9 mouse cellular contexts compared by ENCODE assay signal in the genomic region with DNA sequence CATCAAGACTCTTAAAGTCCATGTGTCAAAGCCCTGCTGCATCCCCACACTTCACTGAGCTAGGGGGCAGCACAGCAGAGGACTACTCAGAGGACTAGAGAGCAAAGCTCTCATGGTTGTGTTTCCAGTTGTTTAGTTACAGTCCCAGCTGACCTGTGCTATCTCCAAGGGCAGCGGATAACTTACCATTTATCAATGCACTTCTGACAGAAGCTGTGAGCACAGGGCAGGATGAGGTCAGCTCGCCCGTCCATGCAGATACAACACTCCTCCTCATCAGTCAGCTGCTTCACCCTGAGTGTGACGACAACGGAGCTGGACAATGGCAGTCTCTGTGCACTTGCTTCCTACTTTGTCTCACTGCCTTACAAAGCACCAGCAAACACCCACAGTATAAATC. TPM values are rescaled to one million over a fixed set of nuclear protein-coding genes. Genes with fewer than 3 reads are reported as not detected.
DNase-seq lines count a peak whose midpoint lies in the region; ATAC-seq and TF ChIP-seq lines count a peak whose summit lies in the region.
"Had no signal": no experiment of that assay in that cellular context is flagged by ENCODE, and none has a peak within 500 bp of the region (broad histone marks: within the 10 kb centered on the region; RNA-seq: fewer than 3 reads in every experiment).

No protein-coding gene starts in this region.

- 0 out of 2 replicates have a peak overlapping the region, but pooled peaks have one; percentile 70 for H3K27ac ChIP-seq in kidney, embryonic 15.5 days
- H3K27ac ChIP-seq in ES-Bruce4 (ENCODE audit: insufficient read depth, low read length) = no peak overlapping the region
- H3K27ac ChIP-seq in intestine, embryonic 15.5 days = no peak overlapping the region
- H3K27ac ChIP-seq: midbrain, embryonic 13.5 days had no signal

- DNase-seq in kidney, postnatal 14 days = no peak
- no peak for DNase-seq in Patski (ENCODE audit: low read depth, low spot score)
- DNase-seq in cerebellum, adult 11 months = no peak
- no peak for DNase-seq in natural killer cell, adult 2 months (ENCODE audit: low spot score in 2 of 2)

- peaks cover 42% of the 10 kb centered on the region for H3K36me3 ChIP-seq in kidney, embryonic 15.5 days
- H3K36me3 ChIP-seq in ES-Bruce4 (ENCODE audit: control insufficient read depth, insufficient read depth, low read length, poor library complexity, severe bottlenecking) = 0 out of 2 replicates have a peak, but pooled peaks cover 2% of the 10 kb centered on the region
- peaks cover 12% of the 10 kb centered on the region; the same call in 1 of the 2 replicates for H3K36me3 ChIP-seq in intestine, embryonic 15.5 days

- H3K9ac ChIP-seq in kidney, embryonic 15.5 days = no peak overlapping the region
- H3K9ac ChIP-seq in ES-Bruce4 (ENCODE audit: low read depth, poor library complexity, severe bottlenecking) = no peak overlapping the region
- no peak overlapping the region for H3K9ac ChIP-seq in intestine, embryonic 15.5 days
- H3K9ac ChIP-seq: midbrain, embryonic 13.5 days had no signal

- no peak overlapping the region for H3K4me3 ChIP-seq in kidney, embryonic 15.5 days (replicated peaks)
- no peak overlapping the region for H3K4me3 ChIP-seq in ES-Bruce4 (ENCODE audit: low read depth, low read length)
- H3K4me3 ChIP-seq in intestine, embryonic 15.5 days (replicated peaks) = no peak overlapping the region
- H3K4me3 ChIP-seq: midbrain, embryonic 13.5 days had no signal

- WGBS in kidney, embryonic 15.5 days = 19% methylated on average over 5 of the region's 5 CpGs
- 48% methylated on average over 5 of the region's 5 CpGs for WGBS in intestine, embryonic 15.5 days

- in situ Hi-C loops in Patski (cut with MboI; ENCODE audit: low pct_unique_long_range_greater_than_20kb) = loop anchor here (5.0 kb wide), 1 partner anchor 196 kb away; no protein-coding TSS in a partner anchor

- H3K4me2 ChIP-seq in kidney, embryonic 15.5 days = no peak overlapping the region
- no peak overlapping the region for H3K4me2 ChIP-seq in intestine, embryonic 15.5 days (replicated peaks)
- H3K4me2 ChIP-seq: midbrain, embryonic 13.5 days had no signal

- ATAC-seq in kidney, embryonic 15.5 days (replicated peaks; ENCODE audit: low FRiP score) = no peak; the same call in 1 of the 2 replicates
- no peak for ATAC-seq in Patski
- ATAC-seq in intestine, embryonic 15.5 days = peak; percentile 23; the same call in 1 of the 2 replicates
- ATAC-seq in megakaryocyte-erythroid progenitor cell, adult 5-6 weeks (replicated peaks; ENCODE audit: low FRiP score, low TSS enrichment, poor library complexity, severe bottlenecking) = no peak
- ATAC-seq: midbrain, embryonic 13.5 days had no signal

- H3K9me3 ChIP-seq in kidney, embryonic 15.5 days (replicated peaks) = no peaks in the 10 kb centered on the region
- H3K9me3 ChIP-seq in ES-Bruce4 (replicated peaks; ENCODE audit: control insufficient read depth, insufficient read depth, low read length, poor library complexity, severe bottlenecking) = no peaks in the 10 kb centered on the region
- H3K9me3 ChIP-seq in intestine, embryonic 15.5 days = no peaks in the 10 kb centered on the region
- H3K9me3 ChIP-seq: midbrain, embryonic 13.5 days had no signal

- POLR2A ChIA-PET in Patski (lab: Charles Lee) = no interaction called here

- peak; percentile 19 for TF ChIP-seq CTCF in ES-Bruce4 (IDR thresholded peaks at IDR 0.05; ENCODE audit: low read depth, low read length)
- TF ChIP-seq CTCF in Patski (IDR thresholded peaks at IDR 0.05) = peak; percentile 53

- no peaks in the 10 kb centered on the region for H3K27me3 ChIP-seq in kidney, embryonic 15.5 days
- H3K27me3 ChIP-seq in ES-Bruce4 (ENCODE audit: control insufficient read depth, insufficient read depth, low read length, poor library complexity, severe bottlenecking) (no peaks in the 10 kb centered on the region), Patski (no peaks in the 10 kb centered on the region)
- H3K27me3 ChIP-seq in intestine, embryonic 15.5 days (replicated peaks) = no peaks in the 10 kb centered on the region
- H3K27me3 ChIP-seq: midbrain, embryonic 13.5 days had no signal

- H3K4me1 ChIP-seq in kidney, embryonic 15.5 days = peaks cover 29% of the 10 kb centered on the region
- H3K4me1 ChIP-seq in ES-Bruce4 (ENCODE audit: control insufficient read depth, insufficient read depth, low read length) = no peaks in the 10 kb centered on the region
- H3K4me1 ChIP-seq in intestine, embryonic 15.5 days (replicated peaks) = 0 out of 2 replicates have a peak, but pooled peaks cover 2% of the 10 kb centered on the region
- H3K4me1 ChIP-seq: midbrain, embryonic 13.5 days had no signal

- no peak for TF ChIP-seq POLR2A in ES-Bruce4 (IDR thresholded peaks at IDR 0.05; ENCODE audit: insufficient read depth, low read length)

- no peak for TF ChIP-seq EP300 in ES-Bruce4 (IDR thresholded peaks at IDR 0.05; ENCODE audit: insufficient read depth, low read depth, low read length)

- CTCF ChIA-PET in Patski (lab: Charles Lee) = interaction anchor here (0.7 to 2.2 kb wide), 7 partner anchors 9 to 123 kb away, joined by 3 to 8 read pairs (median 3); partner anchors contain the start of gene Rnf141

RNA-seq across cellular contexts. Expression of gene Rnf141, which starts 23.2 kb away (rescaled TPM):
- polyA plus RNA-seq in kidney, embryonic 15.5 days (2015; fragmentation: Nextera tagmentation; extraction: Ambion mirVana) = 30.2 and 30.8 TPM in 2 replicates
- polyA plus RNA-seq in ES-Bruce4 (2011; ENCODE audit: insufficient read depth, insufficient read length, low read depth, missing spikeins) (35.6 and 43.0 TPM in 2 replicates), Patski (2021) (19.7 TPM)
- polyA plus RNA-seq in intestine, embryonic 15.5 days (2015; fragmentation: Nextera tagmentation; extraction: Ambion mirVana) = 39.8 and 41.8 TPM in 2 replicates
- total RNA-seq in megakaryocyte-erythroid progenitor cell, adult 5-6 weeks (2014; fragmentation: Nextera tagmentation) = 42.5 and 67.4 TPM in 2 replicates
- 37.1 and 54.9 TPM in 2 replicates for total RNA-seq in megakaryocyte-erythroid progenitor cell, adult 5-6 weeks (2017)

RNA-seq across cellular contexts. Expression of gene Lyve1, which starts 42.0 kb away (rescaled TPM):
- 6.5 and 9.1 TPM in 2 replicates for polyA plus RNA-seq in kidney, embryonic 15.5 days (2015; fragmentation: Nextera tagmentation; extraction: Ambion mirVana)
- polyA plus RNA-seq in ES-Bruce4 (2011; ENCODE audit: insufficient read depth, insufficient read length, low read depth, missing spikeins) (not detected in 2 replicates), Patski (2021) (not detected)
- 12.7 and 18.3 TPM in 2 replicates for polyA plus RNA-seq in intestine, embryonic 15.5 days (2015; fragmentation: Nextera tagmentation; extraction: Ambion mirVana)
- total RNA-seq in megakaryocyte-erythroid progenitor cell, adult 5-6 weeks (2014; fragmentation: Nextera tagmentation) = not detected in 2 replicates
- total RNA-seq in megakaryocyte-erythroid progenitor cell, adult 5-6 weeks (2017) = not detected in 2 replicates

RNA-seq across cellular contexts. Expression of gene Ampd3, which starts 53.1 kb away (rescaled TPM):
- 7.1 and 9.8 TPM in 2 replicates for polyA plus RNA-seq in kidney, embryonic 15.5 days (2015; fragmentation: Nextera tagmentation; extraction: Ambion mirVana)
- polyA plus RNA-seq in ES-Bruce4 (2011; ENCODE audit: insufficient read depth, insufficient read length, low read depth, missing spikeins) = 2.4 and 3.1 TPM in 2 replicates
- 59.3 TPM for polyA plus RNA-seq in Patski (2021)
- 4.1 and 4.8 TPM in 2 replicates for polyA plus RNA-seq in intestine, embryonic 15.5 days (2015; fragmentation: Nextera tagmentation; extraction: Ambion mirVana)
- total RNA-seq in megakaryocyte-erythroid progenitor cell, adult 5-6 weeks (2014; fragmentation: Nextera tagmentation) = 66.1 and 83.1 TPM in 2 replicates
- total RNA-seq in megakaryocyte-erythroid progenitor cell, adult 5-6 weeks (2017) = 30.8 and 52.2 TPM in 2 replicates
